Mouse (Mus musculus) MEL (cell line): ENCODE measurements around the gene Setd5. TPM values are rescaled to one million over a fixed set of nuclear protein-coding genes. Genes with fewer than 3 reads are reported as not detected.

ENCODE experiments used
- DNase-seq: peaks from one replicate; pipeline ENCODE4 v3.0.0; 2011; ENCODE audit warnings: low read depth, low spot score
- H3K27ac ChIP-seq: 2 replicates; pipeline ENCODE4 v1.5.1; 2012; ENCODE audit warnings: low read depth, mild to moderate bottlenecking, control low read depth, low read length, moderate library complexity; ENCODE audit not compliant: control insufficient read depth
- H3K27me3 ChIP-seq, 2 experiments: fragments of 150-350 bp in 1 of 2; sonication (generic) in 1 of 2; 2 replicates each; pipeline ENCODE4 v1.6.1; 2012; ENCODE audit warnings: low read length in 2 of 2, mild to moderate bottlenecking in 2 of 2, improper control_type of control experiment in 1 of 2, moderate library complexity in 1 of 2; ENCODE audit not compliant: insufficient read depth in 2 of 2, control insufficient read depth in 1 of 2
- H3K36me3 ChIP-seq, 2 experiments: 2 replicates each; pipeline ENCODE4 v1.6.1; 2012 to 2014; ENCODE audit warnings: low read length in 2 of 2, improper control_type of control experiment in 1 of 2, inconsistent platforms in 1 of 2, mild to moderate bottlenecking in 1 of 2; ENCODE audit not compliant: insufficient read depth in 2 of 2, control insufficient read depth in 1 of 2
- H3K4me1 ChIP-seq, 2 experiments: fragments of 150-350 bp in 1 of 2; sonication (generic) in 1 of 2; 2 replicates each; pipeline ENCODE4 v1.6.1; 2012; ENCODE audit warnings: low read length in 2 of 2, improper control_type of control experiment in 1 of 2, mild to moderate bottlenecking in 1 of 2; ENCODE audit not compliant: insufficient read depth in 2 of 2, control insufficient read depth in 1 of 2
- H3K4me3 ChIP-seq, 2 experiments: fragments of 150-350 bp in 1 of 2; sonication (generic) in 1 of 2; 2 replicates each; pipeline ENCODE4 v1.5.1; 2012; ENCODE audit warnings: low read depth in 2 of 2, low read length in 2 of 2, mild to moderate bottlenecking in 2 of 2, moderate library complexity in 2 of 2, control low read depth in 1 of 2, improper control_type of control experiment in 1 of 2; ENCODE audit not compliant: control insufficient read depth in 1 of 2, insufficient read depth in 1 of 2
- H3K79me2 ChIP-seq: 2 replicates; pipeline ENCODE4 v1.6.1; 2012; ENCODE audit warnings: mild to moderate bottlenecking, low read length, moderate library complexity; ENCODE audit not compliant: control insufficient read depth, poor library complexity, insufficient read depth
- H3K9ac ChIP-seq: 2 replicates; pipeline ENCODE4 v1.6.1; 2012; ENCODE audit warnings: low read depth, mild to moderate bottlenecking, control low read depth, low read length, moderate library complexity; ENCODE audit not compliant: control insufficient read depth, poor library complexity, severe bottlenecking
- H3K9me3 ChIP-seq: fragments of 150-350 bp; sonication (generic); replicated peaks from 2 replicates; pipeline ENCODE4 v1.6.1; 2012; ENCODE audit warnings: mild to moderate bottlenecking, low read length, improper control_type of control experiment, moderate library complexity; ENCODE audit not compliant: insufficient read depth
- BHLHE40 ChIP-seq: IDR thresholded peaks from 2 replicates; pipeline ENCODE4 v1.6.1; 2012; ENCODE audit warnings: low read depth, mild to moderate bottlenecking, inconsistent platforms, low read length, improper control_type of control experiment, borderline replicate concordance
- CHD1 ChIP-seq: IDR thresholded peaks from 2 replicates; pipeline ENCODE4 v1.6.1; 2012; ENCODE audit warnings: low read depth, mild to moderate bottlenecking, inconsistent platforms, low read length, improper control_type of control experiment
- CHD2 ChIP-seq: IDR thresholded peaks from 2 replicates; pipeline ENCODE4 v1.6.1; 2011; ENCODE audit warnings: low read length, improper control_type of control experiment
- CTCF ChIP-seq, 3 experiments: IDR thresholded peaks in 2 of 3; conservative IDR thresholded peaks in 1 of 3; 2 replicates each; pipeline ENCODE4 v1.5.1; 2011 to 2012; ENCODE audit warnings: low read length in 3 of 3, low read depth in 2 of 3, mild to moderate bottlenecking in 2 of 3, improper control_type of control experiment in 1 of 3, inconsistent platforms in 1 of 3, mixed read lengths in 1 of 3, moderate library complexity in 1 of 3; ENCODE audit not compliant: control insufficient read depth in 1 of 3, insufficient read depth in 1 of 3, poor library complexity in 1 of 3, severe bottlenecking in 1 of 3
- ELF1 ChIP-seq: IDR thresholded peaks from 2 replicates; pipeline ENCODE4 v1.6.1; 2014; ENCODE audit warnings: low read depth, mild to moderate bottlenecking, inconsistent platforms, low read length, improper control_type of control experiment, moderate library complexity
- ETS1 ChIP-seq: IDR thresholded peaks from 2 replicates; pipeline ENCODE4 v1.6.1; 2012; ENCODE audit warnings: low read depth, mild to moderate bottlenecking, inconsistent platforms, low read length, improper control_type of control experiment, moderate library complexity
- JUND ChIP-seq: IDR thresholded peaks from 2 replicates; pipeline ENCODE4 v1.6.1; 2011; ENCODE audit warnings: low read depth, mild to moderate bottlenecking, improper control_type of control experiment, low read length
- MYC ChIP-seq: IDR thresholded peaks from 2 replicates; pipeline ENCODE4 v1.6.1; 2011; ENCODE audit warnings: low read depth, mild to moderate bottlenecking, low read length, improper control_type of control experiment, moderate library complexity
- RCOR1 ChIP-seq: IDR thresholded peaks from 2 replicates; pipeline ENCODE4 v1.6.1; 2012; ENCODE audit warnings: low read depth, mild to moderate bottlenecking, inconsistent platforms, low read length, improper control_type of control experiment
- SMC3 ChIP-seq: IDR thresholded peaks from 2 replicates; pipeline ENCODE4 v1.6.1; 2011; ENCODE audit warnings: low read depth, low read length, improper control_type of control experiment
- TAL1 ChIP-seq: IDR thresholded peaks from 2 replicates; pipeline ENCODE4 v1.6.1; 2012; ENCODE audit warnings: mild to moderate bottlenecking, inconsistent platforms, low read length, moderate library complexity, mixed read lengths
- USF1 ChIP-seq: IDR thresholded peaks from 2 replicates; pipeline ENCODE4 v1.6.1; 2014; ENCODE audit warnings: low read depth, mild to moderate bottlenecking, inconsistent platforms, low read length, improper control_type of control experiment, moderate library complexity
- ZC3H11A ChIP-seq: IDR thresholded peaks from 2 replicates; pipeline ENCODE4 v1.6.1; 2012; ENCODE audit warnings: low read depth, mild to moderate bottlenecking, inconsistent platforms, low read length, improper control_type of control experiment
- ZMIZ1 ChIP-seq: IDR thresholded peaks from 2 replicates; pipeline ENCODE4 v1.6.1; 2012; ENCODE audit warnings: low read depth, mild to moderate bottlenecking, inconsistent platforms, low read length, improper control_type of control experiment, moderate library complexity
- polyA plus RNA-seq, 2 experiments: library from polyadenylated mRNA; stranded (reverse) in 1 of 2; unstranded in 1 of 2; fragments of >175 nt in 1 of 2; fragments of >200 nt in 1 of 2; gene quantifications; 2 replicates each; pipeline versions ENCODE4 v1.2.1 to v1.2.4; 2012; ENCODE audit warnings: low replicate concordance in 2 of 2, low read depth in 1 of 2; ENCODE audit not compliant: insufficient read length in 2 of 2, insufficient read depth in 1 of 2, missing spikeins in 1 of 2
- total RNA-seq: library from RNA; depleted of rRNA; stranded (reverse); fragments of 300-350 nt; gene quantifications from 2 replicates; pipeline ENCODE4 v1.2.3, GENCODE M21; 2012

The Setd5 gene
- total and polyA plus RNA-seq, 3 experiments: 43.5 to 185 (median 80.2) TPM

- H3K27ac ChIP-seq: no peak overlapping the region
- H3K79me2 ChIP-seq: no peaks in the 10 kb centered on the region
- H3K4me1 ChIP-seq: no peaks in the 10 kb centered on the region
- no peak for DNase-seq
- H3K27me3 ChIP-seq: peaks cover 0 to 4% of the 10 kb centered on the region in 2 experiments; a peak in 2 of 4 replicates
- H3K9me3 ChIP-seq: no peaks in the 10 kb centered on the region
- H3K4me3 ChIP-seq: no peak overlapping the region
- no peaks in the 10 kb centered on the region for H3K36me3 ChIP-seq
- no peak overlapping the region for H3K9ac ChIP-seq
- TF ChIP-seq CHD2 (no peak), USF1 (no peak), ETS1 (no peak), SMC3 (no peak), RCOR1 (no peak)
Measured at GRCm38 (mm10) chr6:113184163-113184562, 107.0 kb downstream of the Setd5 start.

DNA sequence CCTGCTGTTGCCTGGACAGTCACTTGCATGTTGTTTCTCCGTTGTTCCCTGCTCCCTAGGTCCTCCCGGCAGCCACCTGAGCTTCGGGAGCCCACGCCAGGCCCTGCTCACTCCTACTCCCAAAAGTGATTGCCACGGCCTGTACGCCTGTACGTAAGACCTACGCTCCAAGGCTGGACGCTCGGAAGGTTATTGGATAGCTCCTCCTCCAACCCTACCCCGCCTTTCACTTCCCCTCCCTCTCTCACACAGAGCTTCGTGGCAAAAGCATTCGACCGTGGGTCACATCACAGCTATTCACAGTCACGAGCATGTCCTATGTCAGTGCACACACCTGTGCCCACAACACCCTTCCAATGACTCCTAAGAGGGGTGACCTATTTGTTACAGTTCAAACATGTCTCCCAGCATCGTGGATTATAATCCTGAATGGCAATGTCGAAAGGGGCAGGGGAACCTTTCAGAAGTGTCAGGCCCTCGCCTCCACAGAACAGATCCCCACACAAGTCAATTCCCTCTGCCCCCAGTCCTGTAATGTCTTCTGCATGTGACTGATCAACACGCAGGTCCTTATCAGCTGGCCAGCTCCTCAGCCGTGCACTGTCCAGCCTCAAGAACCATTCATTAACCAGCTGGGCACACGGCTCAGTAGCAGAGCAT, 107.8 kb downstream of the Setd5 start:
- Histone ChIP-seq H3K27ac (no peak overlapping the region), H3K9ac (no peak overlapping the region), H3K4me1 (no peaks in the 10 kb centered on the region), H3K4me3 (no peak overlapping the region), H3K27me3 (peaks cover 0 to 1% of the 10 kb centered on the region in 2 experiments; a peak in 1 of 4 replicates), H3K79me2 (no peaks in the 10 kb centered on the region), H3K36me3 (no peaks in the 10 kb centered on the region), H3K9me3 (no peaks in the 10 kb centered on the region)
- TF ChIP-seq MYC (no peak), BHLHE40 (no peak), JUND (no peak), CHD1 (no peak), ZMIZ1 (no peak), ELF1 (no peak)
- DNase-seq: no peak

DNA sequence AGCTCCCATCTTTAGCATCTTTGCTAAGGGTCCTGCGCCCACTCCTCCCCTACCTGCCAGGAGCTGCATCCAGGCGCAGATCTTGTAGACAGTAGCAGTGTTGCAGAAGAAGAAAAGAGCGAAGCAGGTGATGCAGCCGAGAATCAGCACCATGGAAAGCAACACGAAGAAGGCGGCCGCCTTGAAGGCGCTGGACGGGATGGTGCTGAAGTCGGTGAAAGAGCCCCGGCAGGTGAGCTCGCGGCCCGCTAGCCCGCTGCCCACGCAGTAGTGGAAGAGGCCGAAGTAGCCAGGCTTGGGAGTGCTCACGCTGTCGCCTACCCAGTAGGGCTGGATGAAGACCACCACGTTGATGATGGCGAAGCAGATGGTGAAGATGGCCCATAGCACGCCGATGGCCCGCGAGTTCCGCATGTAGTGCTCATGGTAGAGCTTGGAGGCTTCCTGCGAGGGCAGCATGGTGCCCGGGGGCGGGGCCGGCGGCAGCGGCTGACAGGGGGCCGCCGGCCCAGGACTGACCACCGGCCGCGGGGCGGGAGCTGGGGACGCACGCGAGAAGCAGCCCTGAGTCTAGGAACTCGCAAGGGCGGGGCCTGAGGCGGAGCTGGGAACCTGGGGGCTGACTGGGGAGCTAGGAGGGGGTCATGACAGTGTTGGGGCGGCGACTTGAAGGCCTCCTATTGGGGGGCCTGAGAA, 116.7 kb downstream of the Setd5 start:
- Histone ChIP-seq H3K27me3 (peaks cover 2 to 7% of the 10 kb centered on the region in 2 experiments; a peak in 3 of 4 replicates), H3K27ac (no peak overlapping the region), H3K9me3 (no peaks in the 10 kb centered on the region), H3K4me3 (no peak overlapping the region), H3K79me2 (no peaks in the 10 kb centered on the region), H3K36me3 (no peaks in the 10 kb centered on the region), H3K4me1 (no peaks in the 10 kb centered on the region), H3K9ac (no peak overlapping the region)
- DNase-seq: peak; percentile 22
- no peak for TF ChIP-seq CTCF (IDR thresholded peaks at IDR 0.05 in 2 of 3, conservative IDR thresholded peaks at IDR 0.05 in 1 of 3; ENCODE audit: control insufficient read depth in 1 of 3, insufficient read depth in 1 of 3, low read depth in 2 of 3, low read length in 3 of 3, poor library complexity in 1 of 3, severe bottlenecking in 1 of 3)
- TF ChIP-seq TAL1: no peak
- TF ChIP-seq ZC3H11A: no peak
- no peak for TF ChIP-seq ETS1
